Mouse (Mus musculus) CD4-positive helper T cell, adult 2 months (primary cell): ENCODE results near the gene Sntn.

Source experiments
- DNase-seq: peaks from one replicate; pipeline ENCODE4 v3.0.0-alpha.2; 2012; ENCODE audit warnings: low read depth, missing footprints, low spot score

Gene Sntn

DNA sequence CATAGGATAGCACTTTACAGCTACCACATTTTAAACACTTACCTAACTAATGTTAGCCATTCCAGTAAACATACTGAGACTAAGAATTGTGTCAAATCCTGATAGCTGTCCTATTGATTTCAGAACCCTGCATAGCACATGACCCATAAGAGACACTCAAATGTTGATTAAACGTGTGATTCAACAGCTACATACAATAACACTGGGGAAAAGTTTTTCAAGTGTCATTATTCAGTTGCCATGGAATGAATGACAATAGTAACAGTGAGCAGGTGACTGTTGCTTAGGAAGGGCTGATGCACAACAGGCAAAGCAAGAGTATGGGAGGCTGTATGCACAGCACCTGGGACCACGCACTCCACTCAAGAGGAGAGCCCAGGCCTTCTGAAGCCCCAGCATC, at the start of gene Sntn:
TSS of gene Sntn (plus strand) at position 301 of the 400 bp plus-strand sequence.
- no peak for DNase-seq

DNA sequence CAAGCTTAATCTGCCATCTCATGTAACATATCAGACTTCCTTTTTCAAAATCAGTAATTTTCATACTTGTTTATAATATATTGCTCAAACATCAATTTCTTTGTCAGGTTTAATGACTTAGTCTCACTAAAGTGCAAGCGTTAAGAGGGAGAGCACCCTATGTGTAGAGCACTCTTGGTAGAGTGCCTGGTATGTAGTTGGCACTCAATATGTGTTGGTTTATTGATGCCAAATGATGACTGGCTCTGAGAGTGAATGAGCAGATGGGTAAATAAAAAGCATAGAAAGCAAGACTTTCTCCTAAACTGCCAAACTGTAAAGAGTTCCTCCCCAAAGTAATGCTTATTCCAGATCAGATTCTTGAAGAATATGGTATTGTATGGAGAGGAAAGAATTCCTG, 20.8 kb upstream of the Sntn start:
- no peak for DNase-seq

DNA sequence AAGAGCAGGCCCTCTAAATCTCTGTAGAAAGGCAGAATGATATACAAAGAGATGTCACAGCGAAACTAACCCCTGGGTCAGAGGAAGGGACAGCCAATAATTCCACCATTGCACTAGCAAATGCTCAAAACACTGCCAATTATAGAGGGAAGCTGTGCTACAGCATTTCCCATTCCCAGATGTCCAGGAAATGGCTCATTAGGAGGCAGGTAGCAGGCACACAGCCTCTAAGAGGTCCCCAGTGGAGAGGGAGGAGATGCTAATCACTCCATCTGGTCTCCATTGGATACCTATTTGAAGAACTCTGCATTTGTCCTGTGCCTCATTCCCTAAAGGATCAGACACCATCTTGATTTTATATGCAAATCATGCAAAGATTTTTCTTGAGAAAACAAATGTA, 19.6 kb upstream of the Sntn start:
- DNase-seq: no peak

DNA sequence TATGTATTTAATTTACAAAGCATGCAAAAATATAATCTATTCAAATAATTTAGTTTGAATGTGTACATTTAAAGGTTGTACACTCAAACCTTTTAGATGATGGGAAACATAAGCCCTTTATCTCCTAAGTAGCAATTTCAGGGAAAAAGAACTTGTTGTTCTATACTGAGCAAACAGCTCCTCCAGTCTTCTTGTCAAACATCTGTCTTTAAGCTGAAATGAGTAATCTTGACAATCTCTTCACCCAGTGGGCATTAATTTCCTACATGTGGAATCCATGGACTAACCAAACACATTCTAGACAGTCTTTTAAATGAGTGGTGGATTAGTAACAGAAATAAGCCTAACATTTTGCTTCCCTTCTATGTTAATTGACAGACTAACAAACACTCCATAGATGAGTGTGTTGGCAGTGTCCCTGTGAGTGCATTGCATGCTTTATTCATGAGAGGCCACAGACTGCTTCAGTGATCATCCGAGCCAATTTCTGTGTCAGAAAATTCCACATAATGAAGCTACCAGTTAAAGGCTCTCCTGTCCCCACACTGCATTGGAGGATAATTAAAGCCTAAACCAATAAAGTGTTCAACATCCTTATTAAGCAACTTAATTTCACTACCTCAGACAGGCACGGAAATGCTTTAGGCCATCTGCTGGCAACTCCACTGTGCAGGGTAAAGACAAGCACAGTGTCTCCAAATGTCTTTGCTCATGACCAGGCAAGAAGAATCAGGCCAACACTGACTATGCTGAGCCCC, 19.0 kb upstream of the Sntn start:
- DNase-seq: no peak

DNA sequence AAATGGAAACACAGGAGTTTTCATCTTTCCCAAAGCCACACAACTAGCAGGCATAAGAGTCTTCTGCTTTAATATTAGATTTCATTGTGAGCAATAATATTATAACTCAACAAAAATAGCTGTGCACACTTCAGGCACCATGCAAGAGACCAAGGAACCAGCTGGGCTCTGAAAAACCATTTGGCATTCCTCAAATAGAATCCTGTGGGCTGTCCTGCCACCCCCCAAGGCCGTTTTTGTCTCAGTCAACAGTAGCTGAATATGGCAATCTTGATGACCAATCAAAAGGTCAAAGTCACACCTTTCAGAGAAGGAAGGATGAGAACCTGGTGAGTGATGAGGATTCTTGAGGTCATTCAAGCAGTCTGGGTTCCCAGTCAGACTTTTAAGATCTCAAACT, 16.0 kb downstream of the Sntn start:
- DNase-seq: no peak

DNA sequence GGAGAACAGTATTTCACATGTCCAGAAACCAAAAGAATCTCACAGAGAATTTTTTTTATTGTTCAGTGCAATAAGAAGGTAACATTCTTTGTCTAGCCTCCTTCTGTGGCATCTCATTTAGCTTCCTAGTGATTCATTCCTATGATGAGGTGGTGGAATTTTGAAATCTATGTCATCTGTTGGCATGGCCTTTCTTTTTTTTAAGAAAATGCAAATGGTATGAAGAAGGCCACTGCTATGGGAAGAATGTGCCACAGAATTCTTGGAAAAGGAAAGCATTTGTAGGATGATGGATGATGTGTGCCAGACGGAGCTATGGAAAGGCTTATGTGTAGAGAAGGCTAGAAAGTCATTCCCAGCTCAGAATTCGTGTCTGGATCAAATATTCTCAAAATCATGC, 19.8 kb downstream of the Sntn start:
- DNase-seq: no peak

DNA sequence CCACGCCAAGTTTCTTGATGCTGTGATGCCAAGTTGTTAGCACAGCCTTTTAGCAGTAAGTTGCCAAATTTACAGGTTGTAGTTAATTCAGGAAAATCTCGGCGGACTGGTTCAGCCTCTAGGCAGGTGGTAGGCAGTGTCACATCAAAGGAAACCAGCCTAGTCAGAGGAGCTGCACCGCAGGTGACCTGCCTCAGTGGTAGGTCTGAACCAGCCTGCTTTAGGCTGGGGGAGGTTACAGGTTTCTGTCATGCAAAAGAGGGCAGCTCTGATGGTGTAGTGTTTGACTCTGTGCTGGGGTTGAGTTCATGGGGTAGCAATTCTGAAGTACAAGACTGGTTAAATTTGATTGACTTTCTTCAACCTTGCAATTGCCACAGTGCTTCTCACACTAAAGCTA, 61.6 kb downstream of the Sntn start:
- DNase-seq: no peak
